23 mouse cellular contexts compared by ENCODE assay signal in genomic region chr13:112125769-112126469, GRCm38 (mm10).
DNase-seq lines count a peak whose midpoint lies in the region; ATAC-seq and TF ChIP-seq lines count a peak whose summit lies in the region.
"Had no signal": no experiment of that assay in that cellular context is flagged by ENCODE, and none has a peak within 500 bp of the region (broad histone marks: within the 10 kb centered on the region; RNA-seq: fewer than 3 reads in every experiment).

No protein-coding gene starts in this region.

- TF ChIP-seq CTCF in layer of hippocampus, adult 2 months (conservative IDR thresholded peaks at IDR 0.05) = no peak

- ATAC-seq in lung, embryonic 16.5 days (ENCODE audit: low read depth) = peak; percentile 38; the same call in 1 of the 2 replicates
- no peak; the same call in 1 of the 2 replicates for ATAC-seq in embryonic facial prominence, embryonic 11.5 days (replicated peaks; ENCODE audit: insufficient number of reproducible peaks, low FRiP score, low TSS enrichment, low read depth)
- ATAC-seq in limb, embryonic 15.5 days (ENCODE audit: insufficient number of reproducible peaks, low FRiP score, low TSS enrichment, low read depth) = 0 out of 2 replicates have a peak, but pooled peaks have one; percentile 24
- no peak for ATAC-seq in megakaryocyte-erythroid progenitor cell, adult 5-6 weeks (replicated peaks; ENCODE audit: low FRiP score, low TSS enrichment, poor library complexity, severe bottlenecking)
- ATAC-seq: forebrain, postnatal 0 days; intestine, postnatal 0 days; midbrain, embryonic 13.5 days had no signal

- H3K9me3 ChIP-seq in lung, embryonic 16.5 days (ENCODE audit: control insufficient read depth, low read length) = no peaks in the 10 kb centered on the region
- H3K9me3 ChIP-seq in embryonic facial prominence, embryonic 11.5 days (replicated peaks; ENCODE audit: control insufficient read depth, low read length) = no peaks in the 10 kb centered on the region
- no peaks in the 10 kb centered on the region for H3K9me3 ChIP-seq in limb, embryonic 15.5 days
- H3K9me3 ChIP-seq: G1E; hindbrain, embryonic 12.5 days; liver, embryonic 15.5 days; midbrain, embryonic 13.5 days; neural tube, embryonic 12.5 days had no signal

- H3K27ac ChIP-seq in lung, embryonic 16.5 days (ENCODE audit: low read length) = peak overlapping the region; percentile 42; the same call in 1 of the 2 replicates
- H3K27ac ChIP-seq in embryonic facial prominence, embryonic 11.5 days (replicated peaks; ENCODE audit: low read depth, low read length) = no peak overlapping the region
- H3K27ac ChIP-seq in limb, embryonic 15.5 days = no peak overlapping the region
- no peak overlapping the region for H3K27ac ChIP-seq in layer of hippocampus, adult 2 months
- H3K27ac ChIP-seq: hindbrain, embryonic 12.5 days; left cerebral cortex, adult 2 months; liver, embryonic 15.5 days; midbrain, embryonic 13.5 days; neural tube, embryonic 12.5 days had no signal

- H3K36me3 ChIP-seq in lung, embryonic 16.5 days (ENCODE audit: control insufficient read depth, insufficient read depth, low read length) = no peaks in the 10 kb centered on the region
- no peaks in the 10 kb centered on the region for H3K36me3 ChIP-seq in embryonic facial prominence, embryonic 11.5 days (replicated peaks; ENCODE audit: control insufficient read depth, insufficient read depth, low read depth, low read length)
- no peaks in the 10 kb centered on the region for H3K36me3 ChIP-seq in limb, embryonic 15.5 days
- H3K36me3 ChIP-seq: G1E; hindbrain, embryonic 12.5 days; liver, embryonic 15.5 days; midbrain, embryonic 13.5 days; neural tube, embryonic 12.5 days had no signal

- DNase-seq in lung, postnatal 14 days = no peak
- peak; percentile 43 for DNase-seq in embryonic facial prominence, embryonic 11.5 days (ENCODE audit: low spot score)
- peak; percentile 40 for DNase-seq in large intestine, adult 2 months (ENCODE audit: low read depth, low spot score)
- no peak for DNase-seq in layer of hippocampus, adult 2 months (ENCODE audit: low spot score in 2 of 2)
- DNase-seq: adrenal gland, adult 2 months; B cell, adult 2 months; cerebellum, adult 11-12 months; cerebellum, postnatal 14 days; forebrain, postnatal 0 days; kidney, postnatal 4 days; left cerebral cortex, postnatal 4 days; thymus, postnatal 25 days had no signal

- no peak overlapping the region for H3K4me3 ChIP-seq in lung, embryonic 16.5 days (ENCODE audit: low read length)
- H3K4me3 ChIP-seq in embryonic facial prominence, embryonic 11.5 days (ENCODE audit: low read depth, low read length) = no peak overlapping the region
- no peak overlapping the region for H3K4me3 ChIP-seq in limb, embryonic 15.5 days
- no peak overlapping the region for H3K4me3 ChIP-seq in layer of hippocampus, adult 2 months
- H3K4me3 ChIP-seq: hindbrain, embryonic 12.5 days; left cerebral cortex, adult 2 months; liver, embryonic 15.5 days; midbrain, embryonic 13.5 days; neural tube, embryonic 12.5 days had no signal

- H3K9ac ChIP-seq in lung, embryonic 16.5 days (ENCODE audit: low read length) = no peak overlapping the region
- H3K9ac ChIP-seq in embryonic facial prominence, embryonic 11.5 days (replicated peaks; ENCODE audit: low read length) = no peak overlapping the region
- no peak overlapping the region for H3K9ac ChIP-seq in limb, embryonic 15.5 days
- H3K9ac ChIP-seq: forebrain, postnatal 0 days; hindbrain, embryonic 12.5 days; liver, embryonic 15.5 days; midbrain, embryonic 13.5 days; neural tube, embryonic 12.5 days had no signal

- no peaks in the 10 kb centered on the region for H3K27me3 ChIP-seq in lung, embryonic 16.5 days (ENCODE audit: control insufficient read depth, insufficient read depth, low read depth, low read length)
- no peaks in the 10 kb centered on the region for H3K27me3 ChIP-seq in embryonic facial prominence, embryonic 11.5 days (ENCODE audit: control insufficient read depth, insufficient read depth, low read length)
- H3K27me3 ChIP-seq in limb, embryonic 15.5 days = no peaks in the 10 kb centered on the region
- H3K27me3 ChIP-seq: CH12.LX; hindbrain, embryonic 12.5 days; midbrain, embryonic 13.5 days; neural tube, embryonic 12.5 days had no signal

- no peak overlapping the region for H3K4me2 ChIP-seq in lung, embryonic 16.5 days (ENCODE audit: low read depth, low read length)
- H3K4me2 ChIP-seq in embryonic facial prominence, embryonic 11.5 days (ENCODE audit: low read depth, low read length) = no peak overlapping the region
- no peak overlapping the region for H3K4me2 ChIP-seq in limb, embryonic 15.5 days
- H3K4me2 ChIP-seq: hindbrain, embryonic 12.5 days; liver, embryonic 15.5 days; midbrain, embryonic 13.5 days; neural tube, embryonic 12.5 days had no signal

- peaks cover 8% of the 10 kb centered on the region for H3K4me1 ChIP-seq in lung, embryonic 16.5 days (replicated peaks; ENCODE audit: control insufficient read depth, insufficient read depth, low read length)
- H3K4me1 ChIP-seq in embryonic facial prominence, embryonic 11.5 days (ENCODE audit: control insufficient read depth, insufficient read depth, low read length) = no peaks in the 10 kb centered on the region
- peaks cover 8% of the 10 kb centered on the region; the same call in 1 of the 2 replicates for H3K4me1 ChIP-seq in limb, embryonic 15.5 days
- H3K4me1 ChIP-seq: hindbrain, embryonic 12.5 days; midbrain, embryonic 13.5 days; neural tube, embryonic 12.5 days had no signal

- 55% methylated on average over 14 of the region's 14 CpGs for WGBS in lung, embryonic 16.5 days
- WGBS in embryonic facial prominence, embryonic 11.5 days = 79% methylated on average over 14 of the region's 14 CpGs
- WGBS in large intestine, adult 2 months = 28% methylated on average over 14 of the region's 14 CpGs
- WGBS in limb, embryonic 15.5 days = 36% methylated on average over 14 of the region's 14 CpGs

Comparison
In these comparisons a context has a peak if more than half of its experiments do, and no peak if none do; other contexts are left out.
1. ATAC-seq: peak in lung, embryonic 16.5 days (single experiment) and limb, embryonic 15.5 days (single experiment); none in embryonic facial prominence, embryonic 11.5 days (single experiment) and megakaryocyte-erythroid progenitor cell, adult 5-6 weeks (single experiment).
2. DNase-seq: peak in embryonic facial prominence, embryonic 11.5 days (single experiment) and large intestine, adult 2 months (single experiment); none in lung, postnatal 14 days (single experiment) and layer of hippocampus, adult 2 months (0 of 2).